Mouse (Mus musculus) midbrain, embryonic 13.5 days (tissue): ENCODE results near the gene Slc9b1. TPM values are rescaled to one million over a fixed set of nuclear protein-coding genes. Genes with fewer than 3 reads are reported as not detected.

ENCODE experiments used
- ATAC-seq: fragments of 200-750 bp; cut with Nextera tagmentation; 2 replicates; pipeline ENCODE4 v1.8.0; 2017; ENCODE audit warnings: mild to moderate bottlenecking, moderate TSS enrichment, moderate library complexity
- H3K27ac ChIP-seq: fragments of 300-500 bp; sonication (generic); 2 replicates; pipeline ENCODE4 v1.5.1; 2015; ENCODE audit warnings: inconsistent platforms, mild to moderate bottlenecking, moderate library complexity
- H3K27me3 ChIP-seq: fragments of 300-500 bp; sonication (generic); 2 replicates; pipeline ENCODE4 v1.6.1; 2015; ENCODE audit warnings: mild to moderate bottlenecking, inconsistent platforms
- H3K36me3 ChIP-seq: fragments of 300-500 bp; sonication (generic); 2 replicates; pipeline ENCODE4 v1.6.1; 2015; ENCODE audit warnings: mild to moderate bottlenecking, inconsistent platforms
- H3K4me1 ChIP-seq: fragments of 300-500 bp; sonication (generic); replicated peaks from 2 replicates; pipeline ENCODE4 v1.6.1; 2015; ENCODE audit warnings: inconsistent platforms
- H3K4me2 ChIP-seq: fragments of 300-500 bp; sonication (generic); replicated peaks from 2 replicates; pipeline ENCODE4 v1.6.1; 2015; ENCODE audit warnings: moderate library complexity, mild to moderate bottlenecking, inconsistent platforms
- H3K4me3 ChIP-seq: fragments of 300-500 bp; sonication (generic); replicated peaks from 2 replicates; pipeline ENCODE4 v1.5.1; 2015; ENCODE audit warnings: mild to moderate bottlenecking, inconsistent platforms
- H3K9ac ChIP-seq: fragments of 300-500 bp; sonication (generic); replicated peaks from 2 replicates; pipeline ENCODE4 v1.6.1; 2015; ENCODE audit warnings: mild to moderate bottlenecking, inconsistent platforms
- H3K9me3 ChIP-seq: fragments of 300-500 bp; sonication (generic); 2 replicates; pipeline ENCODE4 v1.6.1; 2016; ENCODE audit warnings: mild to moderate bottlenecking, inconsistent platforms
- WGBS: fragments of 180-500 bp; shearing (Covaris S2); methylation state at CpG from one replicate; pipeline ENCODE4 v1.1.7; 2015; 5-methylcytosine and 5-hydroxymethylcytosine counted together
- polyA plus RNA-seq: library from polyadenylated mRNA; unstranded; fragments of >200 nt; fragmentation: Nextera tagmentation; extraction: Ambion mirVana; gene quantifications from 2 replicates; pipeline ENCODE4 v1.2.1, GENCODE M21; 2015

The Slc9b1 gene
- polyA plus RNA-seq, 1 experiment from 2014 or later = 0.17 TPM

DNA sequence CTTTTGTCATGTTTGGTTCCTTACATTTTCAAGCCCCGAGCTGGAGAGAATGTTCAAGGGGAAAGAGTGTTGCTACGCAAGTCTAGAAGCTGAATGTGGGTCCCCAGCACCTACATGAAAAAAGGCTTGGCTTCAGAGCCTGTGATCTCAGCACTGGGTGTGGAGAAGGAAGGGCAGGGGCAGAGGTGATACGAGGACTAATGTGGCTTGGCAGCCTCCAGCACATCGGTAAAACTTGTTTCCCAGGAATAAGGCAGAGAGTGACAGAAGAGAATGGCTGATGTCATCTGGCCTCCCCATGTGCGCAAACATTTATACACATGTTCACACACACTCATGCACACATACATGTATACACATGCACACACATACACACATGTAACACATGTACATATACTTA, 47.3 kb downstream of the Slc9b1 start:
- no peak overlapping the region for H3K4me3 ChIP-seq
- no peaks in the 10 kb centered on the region for H3K27me3 ChIP-seq
- 86% methylated on average over 5 of the region's 5 CpGs for WGBS
- peaks cover 7% of the 10 kb centered on the region for H3K4me1 ChIP-seq
- H3K36me3 ChIP-seq = no peaks in the 10 kb centered on the region
- H3K27ac ChIP-seq = no peak overlapping the region
- H3K4me2 ChIP-seq = no peak overlapping the region
- ATAC-seq = no peak
- H3K9ac ChIP-seq = no peak overlapping the region
- H3K9me3 ChIP-seq = no peaks in the 10 kb centered on the region

GRCm38 (mm10) chr3:135396081-135396480, 48.3 kb downstream of the Slc9b1 start:
- 77% methylated on average over 6 of the region's 6 CpGs for WGBS
- H3K4me2 ChIP-seq = no peak overlapping the region

GRCm38 (mm10) chr3:135397112-135397511, 49.3 kb downstream of the Slc9b1 start:
- H3K4me3 ChIP-seq = no peak overlapping the region
- H3K27ac ChIP-seq = no peak overlapping the region
- no peaks in the 10 kb centered on the region for H3K36me3 ChIP-seq
- H3K9me3 ChIP-seq = no peaks in the 10 kb centered on the region
- no peak overlapping the region for H3K9ac ChIP-seq
- peaks cover 8% of the 10 kb centered on the region for H3K4me1 ChIP-seq
- no peak overlapping the region for H3K4me2 ChIP-seq
- no peaks in the 10 kb centered on the region for H3K27me3 ChIP-seq
- ATAC-seq = no peak

More at GRCm38 (mm10) chr3:135396081-135396480, 48.3 kb downstream of the Slc9b1 start:
- Histone ChIP-seq H3K36me3 (no peaks in the 10 kb centered on the region), H3K27me3 (no peaks in the 10 kb centered on the region), H3K9me3 (no peaks in the 10 kb centered on the region), H3K4me1 (peaks cover 8% of the 10 kb centered on the region), H3K9ac (no peak overlapping the region), H3K4me3 (no peak overlapping the region), H3K27ac (no peak overlapping the region)
- no peak for ATAC-seq

GRCm38 (mm10) chr3:135402201-135402658, 54.4 kb downstream of the Slc9b1 start:
- no peaks in the 10 kb centered on the region for H3K27me3 ChIP-seq
- H3K4me2 ChIP-seq = no peak overlapping the region
- peaks cover 16% of the 10 kb centered on the region for H3K4me1 ChIP-seq
- H3K9me3 ChIP-seq = no peaks in the 10 kb centered on the region
- ATAC-seq = peak; percentile 88
- no peak overlapping the region for H3K4me3 ChIP-seq
- no peak overlapping the region; the same call in 1 of the 2 replicates for H3K27ac ChIP-seq
- 16% methylated on average over 10 of the region's 10 CpGs for WGBS
- peaks cover 15% of the 10 kb centered on the region for H3K36me3 ChIP-seq
- no peak overlapping the region for H3K9ac ChIP-seq

DNA sequence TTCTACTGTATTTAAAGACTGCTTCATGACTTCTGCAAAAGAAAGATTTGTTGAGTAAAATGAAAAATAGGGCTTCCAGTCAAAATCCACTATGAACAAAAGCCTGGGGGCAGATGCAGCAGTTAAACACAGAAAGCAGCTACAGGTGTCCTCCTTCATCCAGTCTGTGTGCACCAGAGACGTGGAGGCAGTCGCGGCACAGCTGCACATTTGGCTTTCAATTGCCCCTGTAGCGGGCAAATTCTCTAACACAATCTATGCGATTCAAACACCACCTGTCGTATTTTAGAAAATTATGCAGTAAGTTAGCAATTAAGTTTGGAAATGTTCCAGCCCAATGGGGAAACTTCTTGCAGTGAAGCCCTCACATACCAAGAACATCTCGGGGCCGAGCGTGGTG, 55.4 kb downstream of the Slc9b1 start:
- ATAC-seq = no peak
- Histone ChIP-seq H3K36me3 (peaks cover 18% of the 10 kb centered on the region), H3K9me3 (no peaks in the 10 kb centered on the region), H3K27ac (no peak overlapping the region), H3K4me3 (no peak overlapping the region), H3K27me3 (no peaks in the 10 kb centered on the region), H3K4me1 (peaks cover 16% of the 10 kb centered on the region), H3K4me2 (no peak overlapping the region), H3K9ac (no peak overlapping the region)
- 82% methylated on average over 9 of the region's 9 CpGs for WGBS

- Histone ChIP-seq H3K4me2 (no peak overlapping the region), H3K27ac (no peak overlapping the region)
- ATAC-seq = no peak
Observed at GRCm38 (mm10) chr3:135403856-135404255, 56.0 kb downstream of the Slc9b1 start.

GRCm38 (mm10) chr3:135404599-135404998, 56.8 kb downstream of the Slc9b1 start:
- no peak for ATAC-seq
- peaks cover 3% of the 10 kb centered on the region; the same call in 1 of the 2 replicates for H3K9me3 ChIP-seq
- no peak overlapping the region for H3K4me3 ChIP-seq
- H3K27ac ChIP-seq = no peak overlapping the region
- H3K9ac ChIP-seq = no peak overlapping the region
- peaks cover 25% of the 10 kb centered on the region for H3K36me3 ChIP-seq
- H3K4me1 ChIP-seq = peaks cover 14% of the 10 kb centered on the region
- WGBS = 82% methylated on average over 4 of the region's 4 CpGs
- H3K27me3 ChIP-seq = no peaks in the 10 kb centered on the region
- no peak overlapping the region for H3K4me2 ChIP-seq

More at GRCm38 (mm10) chr3:135403856-135404255, 56.0 kb downstream of the Slc9b1 start:
- Histone ChIP-seq H3K9ac (no peak overlapping the region), H3K36me3 (peaks cover 21% of the 10 kb centered on the region), H3K4me1 (peaks cover 16% of the 10 kb centered on the region), H3K9me3 (no peaks in the 10 kb centered on the region), H3K27me3 (no peaks in the 10 kb centered on the region), H3K4me3 (no peak overlapping the region)
- 78% methylated on average over 5 of the region's 5 CpGs for WGBS

DNA sequence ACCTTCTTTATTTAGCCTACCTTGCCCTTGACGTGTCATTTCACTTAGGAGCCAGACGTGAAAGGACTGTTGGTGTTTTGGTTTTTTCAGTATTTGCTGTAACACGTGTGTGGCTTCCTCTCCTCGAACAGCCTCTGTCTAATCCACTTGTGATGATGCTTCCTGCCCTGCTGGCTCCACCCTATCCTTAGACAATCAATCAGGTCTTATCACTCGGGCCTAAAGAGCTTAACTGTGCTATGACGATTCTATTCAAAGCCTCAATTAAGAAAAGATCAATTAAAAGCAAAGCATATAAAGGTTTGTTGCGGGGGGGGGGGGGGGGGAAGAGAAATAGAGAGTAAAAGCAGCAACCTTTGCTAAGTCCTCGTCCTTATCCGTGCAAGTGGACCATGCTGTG, 59.5 kb downstream of the Slc9b1 start:
- peaks cover 3% of the 10 kb centered on the region; the same call in 1 of the 2 replicates for H3K9me3 ChIP-seq
- H3K9ac ChIP-seq = no peak overlapping the region
- no peaks in the 10 kb centered on the region for H3K27me3 ChIP-seq
- H3K4me2 ChIP-seq = no peak overlapping the region
- no peak for ATAC-seq
- H3K4me1 ChIP-seq = peaks cover 15% of the 10 kb centered on the region
- WGBS = 81% methylated on average over 8 of the region's 9 CpGs
- H3K27ac ChIP-seq = no peak overlapping the region
- no peak overlapping the region for H3K4me3 ChIP-seq
- H3K36me3 ChIP-seq = peaks cover 34% of the 10 kb centered on the region

- H3K4me3 ChIP-seq = no peak overlapping the region
- H3K27ac ChIP-seq = no peak overlapping the region
- no peak overlapping the region for H3K4me2 ChIP-seq
- H3K27me3 ChIP-seq = no peaks in the 10 kb centered on the region
- 97% methylated on average over 5 of the region's 5 CpGs for WGBS
- peaks cover 3% of the 10 kb centered on the region; the same call in 1 of the 2 replicates for H3K9me3 ChIP-seq
- no peak for ATAC-seq
- peaks cover 9% of the 10 kb centered on the region for H3K4me1 ChIP-seq
- no peak overlapping the region for H3K9ac ChIP-seq
- peaks cover 34% of the 10 kb centered on the region for H3K36me3 ChIP-seq
Observed at GRCm38 (mm10) chr3:135409219-135409618, 61.4 kb downstream of the Slc9b1 start.

GRCm38 (mm10) chr3:135411056-135411455, 63.2 kb downstream of the Slc9b1 start:
- WGBS = 90% methylated on average over 12 of the region's 12 CpGs

GRCm38 (mm10) chr3:135411824-135412223, 64.0 kb downstream of the Slc9b1 start:
- H3K4me1 ChIP-seq = peaks cover 9% of the 10 kb centered on the region
- H3K9ac ChIP-seq = no peak overlapping the region
- H3K36me3 ChIP-seq = peaks cover 29% of the 10 kb centered on the region
- H3K9me3 ChIP-seq = peaks cover 3% of the 10 kb centered on the region; the same call in 1 of the 2 replicates
- no peaks in the 10 kb centered on the region for H3K27me3 ChIP-seq
- 47% methylated on average over 9 of the region's 9 CpGs for WGBS
- no peak overlapping the region for H3K4me2 ChIP-seq
- ATAC-seq = no peak
- no peak overlapping the region for H3K27ac ChIP-seq
- H3K4me3 ChIP-seq = no peak overlapping the region

More at GRCm38 (mm10) chr3:135411056-135411455, 63.2 kb downstream of the Slc9b1 start:
- peaks cover 30% of the 10 kb centered on the region for H3K36me3 ChIP-seq
- no peak overlapping the region for H3K27ac ChIP-seq
- peaks cover 9% of the 10 kb centered on the region for H3K4me1 ChIP-seq
- no peaks in the 10 kb centered on the region for H3K27me3 ChIP-seq
- H3K9me3 ChIP-seq = peaks cover 3% of the 10 kb centered on the region; the same call in 1 of the 2 replicates
- H3K4me2 ChIP-seq = no peak overlapping the region
- no peak overlapping the region for H3K4me3 ChIP-seq
- no peak for ATAC-seq
- no peak overlapping the region for H3K9ac ChIP-seq

DNA sequence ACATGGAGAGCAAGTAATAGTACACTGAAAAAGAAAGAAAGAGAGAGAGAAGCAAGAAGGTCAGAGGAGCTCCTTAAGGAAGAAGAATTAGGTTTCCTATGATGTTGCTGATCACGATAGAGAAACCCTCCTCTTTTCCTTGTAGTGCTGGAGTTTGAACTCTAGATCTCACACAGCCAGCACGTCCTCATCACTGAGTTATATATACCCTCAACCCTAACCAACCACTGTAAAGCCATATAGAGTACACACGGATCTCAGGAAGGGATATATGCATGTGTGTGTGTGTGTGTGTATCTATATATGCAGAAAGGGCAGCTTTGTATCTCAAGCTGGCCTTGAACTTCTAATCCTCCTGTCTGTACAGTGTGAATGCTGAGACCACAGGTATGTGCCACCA, 69.4 kb downstream of the Slc9b1 start:
- 92% methylated on average over 3 of the region's 3 CpGs for WGBS
- no peaks in the 10 kb centered on the region for H3K9me3 ChIP-seq
- H3K4me2 ChIP-seq = no peak overlapping the region

DNA sequence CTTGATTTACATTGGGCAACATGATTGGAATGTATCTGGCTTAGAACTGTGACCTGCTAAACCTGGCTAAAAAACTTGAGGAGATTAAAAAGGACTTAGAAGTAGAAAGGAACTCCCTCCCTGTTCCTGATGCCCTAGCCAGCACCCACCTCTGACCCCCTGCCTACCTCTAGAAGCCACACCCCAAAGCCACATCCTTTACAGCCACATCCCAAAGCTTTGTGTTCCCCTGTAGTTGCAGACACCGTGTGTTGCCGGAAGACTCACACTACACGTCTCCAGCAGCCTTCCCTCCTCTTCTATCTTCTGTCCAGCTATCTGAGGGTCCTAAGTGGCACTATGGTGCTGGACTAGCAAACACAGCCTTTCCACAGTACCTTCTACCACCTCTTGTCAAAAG, 70.0 kb downstream of the Slc9b1 start:
- Histone ChIP-seq H3K4me3 (no peak overlapping the region), H3K36me3 (peaks cover 9% of the 10 kb centered on the region; the same call in 1 of the 2 replicates), H3K27me3 (no peaks in the 10 kb centered on the region), H3K4me2 (no peak overlapping the region), H3K4me1 (peaks cover 18% of the 10 kb centered on the region), H3K9ac (no peak overlapping the region), H3K9me3 (no peaks in the 10 kb centered on the region), H3K27ac (no peak overlapping the region)
- no peak for ATAC-seq
- WGBS = 90% methylated on average over 3 of the region's 3 CpGs

More for the DNA sequence above, 69.4 kb downstream of the Slc9b1 start:
- Histone ChIP-seq H3K27ac (no peak overlapping the region), H3K36me3 (peaks cover 9% of the 10 kb centered on the region; the same call in 1 of the 2 replicates), H3K9ac (no peak overlapping the region), H3K4me1 (peaks cover 19% of the 10 kb centered on the region), H3K27me3 (no peaks in the 10 kb centered on the region), H3K4me3 (no peak overlapping the region)
- no peak for ATAC-seq
